Mouse (Mus musculus) G1E (cell line): ENCODE results near the gene Coro7. TPM values are rescaled to one million over a fixed set of nuclear protein-coding genes. Genes with fewer than 3 reads are reported as not detected.

ENCODE experiments used
- ATAC-seq: 2 replicates; pipeline ENCODE4 v1.8.0; 2016; ENCODE audit warnings: mild to moderate bottlenecking; ENCODE audit not compliant: insufficient number of reproducible peaks, poor library complexity, low FRiP score, severe bottlenecking; ENCODE audit errors: extremely low read depth
- DNase-seq: peaks from one replicate; pipeline ENCODE4 v3.0.0; 2012; ENCODE audit warnings: low spot score
- H3K27me3 ChIP-seq: 2 replicates; pipeline ENCODE4 v1.6.1; 2012; ENCODE audit warnings: mild to moderate bottlenecking, low read length, inconsistent platforms; ENCODE audit not compliant: insufficient read depth
- H3K36me3 ChIP-seq: replicated peaks from 2 replicates; pipeline ENCODE3; 2012; ENCODE audit warnings: mild to moderate bottlenecking, inconsistent platforms
- H3K4me1 ChIP-seq: 2 replicates; pipeline ENCODE4 v1.6.1; 2012; ENCODE audit warnings: low read depth, low read length, inconsistent platforms, mixed read lengths; ENCODE audit not compliant: insufficient read depth
- H3K4me3 ChIP-seq: 2 replicates; pipeline ENCODE4 v1.5.1; 2012; ENCODE audit warnings: low read depth, mild to moderate bottlenecking, inconsistent platforms, low read length, moderate library complexity, mixed read lengths
- H3K9me3 ChIP-seq: replicated peaks from 2 replicates; pipeline ENCODE4 v1.6.1; 2012; ENCODE audit warnings: inconsistent platforms
- CTCF ChIP-seq: IDR thresholded peaks from 2 replicates; pipeline ENCODE4 v1.5.1; 2012; ENCODE audit warnings: low read depth, low read length, inconsistent platforms, mixed read lengths
- GATA1 ChIP-seq: IDR thresholded peaks from 2 replicates; pipeline ENCODE4 v1.6.1; 2012; ENCODE audit warnings: borderline replicate concordance, low read length, inconsistent platforms, mixed read lengths
- GATA2 ChIP-seq: IDR thresholded peaks from 2 replicates; pipeline ENCODE4 v1.6.1; 2012; ENCODE audit warnings: low read depth, low read length, inconsistent platforms, borderline replicate concordance
- POLR2AphosphoS5 ChIP-seq: IDR thresholded peaks from 2 replicates; pipeline ENCODE4 v1.6.1; 2012; ENCODE audit warnings: low read depth, low read length, inconsistent platforms; ENCODE audit not compliant: insufficient replicate concordance
- TAL1 ChIP-seq: conservative IDR thresholded peaks from 2 replicates; pipeline ENCODE4 v1.6.1; 2012; ENCODE audit warnings: low read depth, low read length, inconsistent platforms, mixed read lengths
- polyA plus RNA-seq: library from polyadenylated mRNA; stranded (reverse); fragments of >175 nt; gene quantifications from 2 replicates; pipeline ENCODE4 v1.2.3, GENCODE M21; 2012
- total RNA-seq, 2 experiments: library from RNA; stranded (forward) in 1 of 2; stranded (reverse) in 1 of 2; fragments of 200-1000 nt in 1 of 2; fragments of >200 nt in 1 of 2; fragmentation: Nextera tagmentation in 1 of 2; gene quantifications; 2 replicates each; pipeline ENCODE4 v1.2.3; 2014 to 2017

Coro7 gene
- total and polyA plus RNA-seq, 3 experiments = 34.8 to 205 (median 94.3) TPM

DNA sequence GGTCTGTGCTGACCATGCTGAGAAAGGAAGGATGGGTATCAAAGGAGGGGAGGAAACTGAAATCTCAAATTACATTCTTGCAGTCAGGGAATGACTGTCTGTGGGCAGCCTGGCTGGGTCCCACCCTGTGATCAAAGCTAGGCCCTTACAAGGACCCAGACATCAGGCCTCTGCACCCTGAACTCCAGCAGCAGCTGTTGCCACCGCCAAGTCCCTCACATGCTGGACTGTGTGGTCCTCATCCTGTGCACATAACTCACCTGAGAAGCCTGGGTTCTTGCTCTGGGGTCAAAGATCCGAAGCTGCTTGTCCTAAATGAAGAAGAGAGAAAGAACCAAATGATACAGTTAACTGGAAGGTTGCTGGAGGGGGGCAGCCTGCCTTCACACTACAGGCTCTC, 18.0 kb downstream of the Coro7 start:
- TF ChIP-seq POLR2AphosphoS5 = no peak
- TF ChIP-seq TAL1 = no peak
- Histone ChIP-seq H3K4me3 (no peak overlapping the region), H3K9me3 (no peaks in the 10 kb centered on the region), H3K27me3 (no peaks in the 10 kb centered on the region), H3K4me1 (peaks cover 5% of the 10 kb centered on the region), H3K36me3 (peaks cover 92% of the 10 kb centered on the region)
- ATAC-seq (no peak), DNase-seq (no peak)

DNA sequence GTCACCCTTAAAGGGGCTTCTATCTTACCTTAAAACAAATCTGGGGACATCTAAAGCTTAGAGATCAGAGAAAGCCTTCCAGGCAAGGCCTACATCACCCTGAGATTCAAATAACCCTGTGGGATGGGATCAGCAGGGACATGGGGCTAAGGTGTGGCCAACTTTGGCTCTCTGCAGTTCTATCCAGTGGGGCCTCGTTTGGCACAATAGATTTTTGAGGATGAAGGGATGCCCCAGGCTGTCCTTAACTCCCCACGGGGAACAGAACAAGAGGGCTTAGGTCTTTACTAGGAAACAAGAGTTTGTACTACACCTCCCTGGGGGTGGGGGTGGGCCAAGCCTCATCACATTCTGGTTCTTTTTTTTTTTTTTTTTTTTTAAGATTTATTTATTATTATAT, 20.3 kb downstream of the Coro7 start:
- Histone ChIP-seq H3K27me3 (no peaks in the 10 kb centered on the region), H3K4me3 (no peak overlapping the region), H3K9me3 (no peaks in the 10 kb centered on the region), H3K4me1 (peaks cover 11% of the 10 kb centered on the region), H3K36me3 (peaks cover 92% of the 10 kb centered on the region)
- TF ChIP-seq TAL1 (no peak), CTCF (no peak), GATA1 (no peak), POLR2AphosphoS5 (no peak), GATA2 (no peak)
- ATAC-seq (no peak), DNase-seq (no peak)

DNA sequence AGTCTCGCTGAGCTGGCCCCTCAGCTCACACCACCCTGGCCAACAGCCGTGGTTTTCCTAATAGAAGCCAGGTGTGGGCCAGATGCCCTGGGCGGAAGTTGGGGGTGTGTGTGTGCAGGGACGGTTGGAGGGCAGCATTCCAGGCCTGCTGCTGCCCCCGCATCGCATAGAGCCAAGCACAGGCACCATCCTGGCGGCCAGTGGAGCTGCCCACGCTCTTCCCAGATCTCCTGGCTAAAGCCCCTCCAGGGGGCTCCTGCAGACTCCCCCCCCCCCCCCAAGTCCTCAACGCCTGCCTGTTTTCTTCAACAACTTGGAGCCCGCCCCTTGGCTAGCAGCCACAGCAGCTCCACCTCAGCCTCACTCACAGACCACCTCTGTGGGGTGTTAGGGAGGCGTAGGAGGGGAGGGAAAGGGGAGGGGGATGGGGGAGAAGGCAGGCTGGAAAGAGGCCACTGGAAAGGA, 20.8 kb downstream of the Coro7 start:
- H3K9me3 ChIP-seq = no peaks in the 10 kb centered on the region
- H3K36me3 ChIP-seq = peaks cover 93% of the 10 kb centered on the region
- no peak for ATAC-seq
- no peak for DNase-seq
- TF ChIP-seq POLR2AphosphoS5 (no peak), TAL1 (no peak), CTCF (no peak), GATA2 (no peak), GATA1 (no peak)
- no peak overlapping the region for H3K4me3 ChIP-seq
- H3K4me1 ChIP-seq = peaks cover 11% of the 10 kb centered on the region
- H3K27me3 ChIP-seq = no peaks in the 10 kb centered on the region

GRCm38 (mm10) chr16:4656571-4657081, 23.0 kb downstream of the Coro7 start:
- Histone ChIP-seq H3K4me3 (no peak overlapping the region), H3K27me3 (no peaks in the 10 kb centered on the region), H3K9me3 (no peaks in the 10 kb centered on the region), H3K4me1 (peaks cover 11% of the 10 kb centered on the region), H3K36me3 (peaks cover 95% of the 10 kb centered on the region)
- TF ChIP-seq TAL1 (no peak), CTCF (no peak), POLR2AphosphoS5 (no peak), GATA1 (no peak), GATA2 (no peak)
- DNase-seq (no peak), ATAC-seq (no peak)

DNA sequence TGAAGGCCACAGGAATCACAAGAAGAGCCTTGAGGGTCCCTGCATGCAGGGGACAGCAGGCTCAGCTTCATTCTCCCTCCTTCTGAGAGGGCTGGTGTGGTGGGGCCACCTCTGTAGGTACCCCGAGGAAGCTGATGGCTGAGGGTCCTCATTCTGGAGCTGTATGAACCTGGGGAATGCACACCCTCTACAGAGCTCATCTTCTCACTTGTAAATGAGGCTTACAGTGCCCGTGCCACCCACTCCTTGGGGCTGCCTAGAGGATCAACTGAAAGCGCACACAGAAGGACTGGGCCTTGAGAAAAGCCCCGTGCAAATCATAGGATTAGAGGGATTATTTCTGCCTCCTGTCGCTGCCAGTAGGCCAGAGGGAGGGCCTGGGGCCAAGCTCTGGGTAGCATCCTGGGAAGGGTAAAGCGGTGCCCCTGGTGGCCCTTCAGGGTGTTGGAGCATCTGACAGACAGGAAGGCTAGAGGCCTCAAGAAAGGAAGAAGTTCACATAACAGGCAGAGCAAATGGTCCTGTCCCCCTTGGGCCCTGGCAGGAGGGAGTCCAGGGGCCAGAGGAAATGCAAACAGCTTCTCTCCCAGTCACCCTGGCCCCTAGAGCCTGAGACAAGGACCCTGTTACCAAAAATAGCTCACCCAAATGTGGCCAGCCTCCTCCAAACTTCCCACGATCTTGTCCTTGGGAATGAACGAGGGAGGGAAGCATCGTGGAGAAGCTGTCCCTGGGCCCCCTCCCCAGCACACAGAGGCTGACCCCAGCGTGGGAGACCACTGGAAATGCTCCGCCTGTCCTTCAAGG, 23.6 kb downstream of the Coro7 start:
- H3K36me3 ChIP-seq = peaks cover 95% of the 10 kb centered on the region
- no peak for TF ChIP-seq POLR2AphosphoS5

DNA sequence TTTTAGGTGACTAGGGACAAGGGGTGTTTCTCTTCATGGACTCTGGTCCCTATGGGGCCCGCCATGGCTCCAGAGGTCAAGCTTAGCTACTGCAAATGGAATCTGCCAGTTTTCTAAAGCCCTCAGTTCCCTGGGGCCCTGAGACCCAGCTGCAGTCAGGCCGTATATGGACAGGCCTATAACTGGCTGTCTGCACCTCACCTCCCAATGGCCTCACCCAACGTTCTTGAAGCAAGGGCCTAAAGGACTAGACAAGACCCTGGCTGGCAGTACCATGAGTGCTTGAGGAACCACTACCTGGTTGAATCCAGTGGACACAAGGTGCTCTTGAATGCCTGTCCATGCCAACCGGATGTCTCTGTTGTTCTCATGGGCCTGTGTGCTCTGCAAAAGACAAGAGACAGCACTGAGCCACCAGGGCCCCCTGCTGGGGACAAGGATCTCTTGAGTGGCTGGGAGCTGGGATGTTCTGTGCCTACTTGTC, 24.3 kb downstream of the Coro7 start:
- Histone ChIP-seq H3K4me1 (peaks cover 13% of the 10 kb centered on the region), H3K9me3 (no peaks in the 10 kb centered on the region), H3K27me3 (no peaks in the 10 kb centered on the region), H3K36me3 (peaks cover 95% of the 10 kb centered on the region), H3K4me3 (no peak overlapping the region)
- TF ChIP-seq GATA2 (no peak), POLR2AphosphoS5 (no peak), CTCF (no peak)
- DNase-seq = no peak
- no peak for ATAC-seq

More for the DNA sequence above, 23.6 kb downstream of the Coro7 start:
- no peak for ATAC-seq
- Histone ChIP-seq H3K27me3 (no peaks in the 10 kb centered on the region), H3K9me3 (no peaks in the 10 kb centered on the region), H3K4me3 (no peak overlapping the region), H3K4me1 (peaks cover 13% of the 10 kb centered on the region)
- no peak for DNase-seq

DNA sequence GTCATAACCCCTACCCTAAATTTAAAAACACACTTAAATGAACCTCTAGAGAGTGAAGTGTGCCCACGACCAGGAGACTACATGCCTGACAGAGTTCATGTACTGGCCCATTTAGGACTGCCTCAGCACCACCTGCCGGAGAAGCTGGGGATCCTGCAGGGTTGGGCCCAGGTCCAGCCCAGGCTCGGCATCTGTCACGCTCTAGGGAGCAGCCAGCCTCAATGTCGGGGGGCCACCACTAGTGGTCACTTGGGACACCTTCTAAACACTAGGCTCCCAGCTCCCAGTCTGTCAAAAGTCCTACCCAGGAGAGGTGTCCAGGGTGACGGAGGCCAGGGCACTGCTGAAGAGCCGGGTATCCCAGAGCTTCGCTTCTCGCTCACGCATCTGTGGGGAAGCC, 24.9 kb downstream of the Coro7 start:
- ATAC-seq (no peak), DNase-seq (no peak)
- Histone ChIP-seq H3K27me3 (no peaks in the 10 kb centered on the region), H3K9me3 (no peaks in the 10 kb centered on the region), H3K36me3 (peaks cover 98% of the 10 kb centered on the region), H3K4me1 (peaks cover 13% of the 10 kb centered on the region), H3K4me3 (no peak overlapping the region)
- TF ChIP-seq POLR2AphosphoS5 (no peak), CTCF (no peak), GATA2 (no peak), TAL1 (no peak)
